Mouse (Mus musculus) adrenal gland, postnatal 10 days (tissue): Measurements from ENCODE around the gene Lamtor2. TPM values are rescaled to one million over a fixed set of nuclear protein-coding genes. Genes with fewer than 3 reads are reported as not detected.
A peak's percentile ranks its signal among the peaks of the same experiment; 100 is the strongest.

ENCODE experiments used
- DNase-seq: peaks from one replicate; pipeline ENCODE4 v3.0.0; 2021; ENCODE audit warnings: mixed read lengths
- total RNA-seq, 2 experiments: library from RNA; stranded (reverse); gene quantifications; 2 replicates each; pipeline ENCODE4 v1.2.3; 2021

The Lamtor2 gene
- total RNA-seq, 2 experiments from 2014 or later = 131 to 132 TPM

DNA sequence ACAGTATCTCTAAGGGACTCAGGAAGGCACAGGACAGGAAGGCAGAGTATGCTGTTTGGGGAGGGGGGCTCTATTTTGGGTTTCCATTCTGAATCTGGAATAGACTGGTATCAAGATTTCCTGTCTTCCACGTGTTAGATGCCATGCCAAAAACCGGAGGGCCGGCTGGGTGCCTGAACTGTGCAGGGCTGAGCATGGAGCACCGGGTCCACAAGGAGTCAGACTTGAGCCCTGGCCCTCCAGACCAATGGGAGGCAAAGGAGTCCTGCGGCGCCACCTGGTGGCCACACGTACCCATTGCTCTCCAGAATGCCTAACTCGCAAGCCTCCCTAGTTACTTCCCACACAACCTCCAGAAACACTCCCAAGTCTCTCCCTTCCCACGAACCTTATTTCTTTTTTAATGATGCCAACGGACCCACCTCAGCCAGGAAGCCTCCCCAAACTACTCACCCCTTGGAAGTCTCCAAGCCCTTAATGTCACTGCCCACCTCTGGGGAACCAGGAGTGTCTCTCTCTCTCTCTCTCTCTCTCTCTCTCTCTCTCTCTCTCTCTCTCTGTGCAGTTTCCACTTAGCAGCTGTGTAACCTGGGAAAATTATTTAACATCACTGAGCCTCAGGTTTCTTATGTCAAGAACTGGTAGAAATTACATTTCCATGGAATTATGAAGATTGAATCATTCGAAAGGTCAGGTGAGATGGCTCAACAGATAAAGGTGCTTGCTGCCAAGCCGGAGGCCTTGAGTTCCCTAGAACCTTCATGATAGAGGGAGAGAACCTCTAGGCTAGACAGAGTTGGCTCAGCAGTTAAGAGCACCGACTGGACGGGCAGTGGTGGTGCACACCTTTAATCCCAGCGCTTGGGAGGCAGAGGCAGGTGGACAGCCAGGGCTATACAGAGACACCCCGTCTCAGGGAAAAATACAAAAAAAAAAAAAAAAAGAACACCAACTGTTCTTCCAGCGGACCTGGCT lies 26.4 kb downstream of the Lamtor2 start:
- peak; percentile 91 for DNase-seq

DNA sequence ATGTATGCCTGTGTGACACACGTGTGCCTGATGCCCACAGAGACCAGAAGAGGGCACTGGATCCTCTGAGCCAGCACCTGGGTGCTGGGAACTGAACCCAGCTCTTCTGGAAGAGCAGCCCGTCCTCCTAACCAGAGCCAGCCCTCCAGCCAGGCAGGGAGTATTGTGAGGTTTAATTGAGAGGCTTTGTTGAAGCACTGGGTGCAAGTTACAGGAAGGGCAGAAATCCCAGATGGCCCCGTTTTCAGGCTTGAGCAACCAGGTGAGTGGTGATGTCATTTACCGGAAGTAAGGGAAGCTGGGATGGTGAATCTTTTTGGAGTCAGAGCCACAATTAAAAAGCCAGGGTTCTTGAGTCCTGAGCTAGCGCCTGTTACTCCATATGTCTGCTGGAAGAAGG lies 27.9 kb downstream of the Lamtor2 start:
- no peak for DNase-seq

DNA sequence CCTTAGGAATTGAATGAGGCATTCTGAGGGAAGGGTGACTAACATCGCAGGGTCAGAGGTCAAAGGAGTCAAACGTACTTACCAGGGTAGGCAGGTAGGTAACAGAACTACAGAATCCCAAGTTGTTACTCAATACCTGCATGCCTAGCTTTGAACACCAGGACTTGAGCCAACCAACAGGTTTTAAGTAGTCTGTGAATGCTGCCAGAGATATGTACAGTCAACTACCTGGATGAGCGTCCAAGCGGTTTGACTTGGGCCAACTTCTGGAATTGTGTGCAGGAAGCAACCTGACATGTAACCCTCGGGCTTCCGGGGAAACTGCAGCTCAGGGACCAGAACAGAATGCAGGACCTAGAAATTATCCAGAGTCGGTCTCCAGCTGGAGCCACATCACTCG lies 29.8 kb downstream of the Lamtor2 start:
- DNase-seq = no peak

DNA sequence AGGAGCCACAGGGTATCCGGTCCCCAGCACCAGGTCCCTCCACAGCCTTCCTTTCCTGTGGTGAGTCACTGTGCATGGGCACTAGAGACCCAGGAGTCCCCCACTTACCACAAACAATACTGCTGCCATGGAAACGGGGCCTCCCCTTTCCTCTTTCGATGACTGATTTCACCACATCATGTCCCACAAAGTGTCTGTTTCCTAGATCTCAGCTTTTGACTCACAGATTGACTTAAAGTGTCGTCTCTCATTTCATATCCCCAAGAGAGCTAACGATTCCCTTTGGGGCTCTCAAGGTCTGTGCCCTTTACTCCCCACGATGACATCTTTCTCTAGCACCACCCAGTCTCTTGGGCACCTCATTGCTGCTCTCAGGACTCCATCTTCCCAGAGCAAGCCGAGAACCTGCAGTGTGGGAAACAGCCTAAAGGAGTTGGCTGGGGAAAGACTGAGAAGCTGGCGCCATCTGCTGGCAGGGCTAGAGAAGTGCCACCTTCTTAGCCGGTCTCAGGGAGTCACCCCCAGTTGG lies 31.0 kb downstream of the Lamtor2 start:
- DNase-seq = peak; percentile 82

DNA sequence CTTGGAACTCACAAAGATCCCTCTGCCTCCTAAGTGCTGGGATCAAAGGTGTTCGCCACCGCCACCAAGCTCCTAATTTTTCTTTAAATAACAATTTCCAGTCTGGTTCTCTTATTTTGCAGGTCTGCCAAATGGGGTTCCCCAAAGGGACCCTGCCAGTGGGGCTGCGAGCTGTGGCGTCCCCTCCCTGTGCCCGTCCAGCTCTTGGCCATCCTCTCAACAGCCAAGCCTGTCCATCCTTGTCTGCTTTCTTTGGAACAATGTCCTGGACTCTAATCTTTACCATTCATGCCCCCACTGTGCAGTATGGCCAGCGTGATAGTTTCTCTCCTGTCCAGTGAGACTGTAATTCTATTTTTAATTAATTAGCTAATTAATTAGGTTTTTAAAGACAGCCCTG lies 31.7 kb downstream of the Lamtor2 start:
- no peak for DNase-seq

DNA sequence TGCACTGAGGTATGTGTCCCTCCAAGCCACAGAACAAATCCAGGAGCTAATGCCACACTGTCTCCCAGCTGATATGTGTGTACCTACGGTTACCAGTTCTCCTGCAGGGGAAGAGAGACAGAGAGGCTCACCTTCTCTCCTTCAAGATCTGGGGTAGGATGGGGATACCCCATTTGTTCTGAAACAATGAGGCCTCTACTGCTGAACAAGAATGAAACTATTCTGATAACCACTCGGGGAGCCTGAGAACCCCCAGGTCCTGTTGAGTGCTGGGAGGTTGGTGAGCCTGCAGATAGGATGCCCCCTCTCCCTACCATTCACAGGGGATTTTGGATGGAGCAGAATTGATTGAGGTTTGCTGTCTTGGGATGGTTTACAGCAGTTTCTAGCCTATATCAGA lies 32.8 kb downstream of the Lamtor2 start:
- DNase-seq = no peak

DNA sequence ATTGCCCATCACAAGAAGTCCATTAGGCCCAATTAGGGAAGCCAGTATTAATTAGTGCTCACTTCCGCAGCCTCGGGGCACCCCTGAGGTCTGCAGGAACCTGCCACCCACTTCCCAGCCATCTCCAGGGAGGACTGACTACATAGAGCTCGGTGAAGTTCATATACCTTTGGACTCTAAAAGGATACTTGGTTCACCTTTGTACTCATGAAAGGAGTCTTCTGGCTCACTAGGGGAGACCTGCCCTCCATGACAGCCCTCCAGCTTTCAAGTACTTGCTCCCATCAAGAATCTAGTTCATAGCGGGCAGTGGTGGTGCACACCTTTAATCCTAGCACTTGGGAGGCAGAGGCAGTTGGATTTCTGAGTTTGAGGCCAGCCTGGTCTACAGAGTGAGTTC lies 34.5 kb downstream of the Lamtor2 start:
- no peak for DNase-seq

DNA sequence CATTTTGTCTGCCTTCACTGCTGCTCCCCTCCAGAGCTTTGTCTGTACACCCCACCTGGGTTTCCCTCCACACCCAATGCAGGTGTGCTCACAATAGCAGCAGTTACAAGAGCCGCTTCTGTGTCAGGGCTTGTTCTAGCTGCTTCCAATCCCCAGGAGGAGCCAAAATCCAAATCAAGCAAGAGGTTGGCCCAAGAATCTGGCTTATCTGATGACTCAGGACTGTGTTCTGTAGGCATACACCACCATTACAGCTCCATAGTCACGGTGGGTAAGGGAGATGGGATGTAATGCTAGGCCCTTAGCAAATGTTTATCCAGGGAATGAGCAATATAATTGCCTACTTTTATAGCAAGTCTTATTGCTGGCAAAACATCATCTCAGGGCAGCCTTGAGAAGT lies 36.5 kb downstream of the Lamtor2 start:
- no peak for DNase-seq

DNA sequence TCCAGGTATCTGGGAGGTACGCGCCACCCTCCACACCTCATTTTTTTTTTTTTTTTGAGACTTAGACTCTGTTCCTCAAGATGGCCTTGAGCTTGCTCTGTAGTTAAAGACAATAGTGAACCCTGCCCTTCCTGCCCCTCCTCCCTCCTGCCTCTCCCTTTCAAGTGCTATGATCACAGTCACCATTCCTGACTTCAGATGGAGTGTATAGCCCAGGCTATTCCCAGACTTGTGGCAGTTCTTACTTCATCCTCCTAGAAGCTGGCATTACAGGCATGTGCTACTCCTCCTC lies 37.8 kb downstream of the Lamtor2 start:
- no peak for DNase-seq

DNA sequence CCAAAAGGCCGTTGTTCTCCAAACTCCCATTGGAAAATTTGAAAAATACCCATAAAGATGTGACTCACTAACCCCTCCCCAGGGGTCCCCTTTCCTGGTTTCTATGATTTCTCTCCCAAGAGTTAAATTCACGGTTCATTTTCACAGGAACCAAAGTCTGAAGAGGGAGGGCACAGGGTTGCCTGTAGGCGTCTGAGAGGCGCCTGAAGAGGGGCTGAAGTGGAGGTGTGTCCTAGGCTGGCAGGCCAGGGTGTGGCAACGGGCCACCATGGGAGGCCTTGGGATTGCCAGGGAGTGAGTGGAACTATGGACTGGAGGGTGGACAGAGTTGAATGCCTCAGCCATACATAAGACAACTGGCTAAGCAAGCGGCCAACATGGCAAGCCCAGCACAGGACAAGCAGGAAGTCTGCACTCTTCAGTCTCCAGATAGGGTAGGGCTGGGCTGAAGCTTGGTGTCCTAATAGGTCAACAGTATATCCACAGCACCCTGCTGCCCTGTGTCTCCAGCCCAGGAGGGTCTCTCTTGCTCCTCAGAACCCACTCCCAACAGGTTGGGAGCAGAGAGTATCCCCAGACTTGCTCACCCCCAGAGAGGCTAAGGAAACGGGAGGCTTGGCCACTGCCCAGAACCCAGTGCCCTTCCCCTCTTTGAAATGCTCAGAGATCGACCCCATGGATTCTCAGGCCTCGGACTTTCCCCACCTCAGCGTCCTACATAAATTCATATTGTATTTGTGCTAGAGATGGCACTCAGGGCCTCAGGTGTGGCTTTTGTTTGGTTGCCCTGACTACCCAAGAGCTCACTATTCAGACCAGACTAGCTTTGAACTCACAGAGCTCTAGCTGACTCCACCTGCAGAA lies 38.4 kb downstream of the Lamtor2 start:
- DNase-seq = no peak

DNA sequence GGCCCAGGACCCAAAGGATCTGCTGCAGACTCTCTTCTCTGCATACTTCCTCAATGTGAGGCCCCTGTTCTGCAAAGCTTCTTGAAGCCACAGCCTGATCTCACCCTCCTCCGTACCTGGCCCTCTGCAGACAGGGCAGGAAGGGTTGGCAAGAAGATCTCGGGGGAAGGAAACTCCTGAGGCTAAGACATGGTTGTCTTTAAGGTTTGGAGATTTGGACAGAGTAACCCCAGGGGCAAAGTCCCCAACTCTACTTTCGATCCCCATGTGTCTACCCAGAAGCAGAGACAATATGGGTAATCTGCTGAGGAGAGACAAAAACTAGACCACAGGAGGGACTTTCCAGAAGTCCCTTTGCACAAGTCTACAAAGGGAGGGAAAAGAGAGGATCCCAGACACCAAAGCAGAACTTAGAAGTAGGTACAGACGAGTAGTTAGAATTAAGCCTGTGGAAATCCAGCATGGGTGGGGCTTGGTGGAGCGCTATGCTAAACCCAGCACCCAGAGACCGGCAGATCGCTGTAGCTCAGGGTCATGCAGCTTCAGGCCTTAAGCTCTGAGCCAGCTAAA lies 39.2 kb downstream of the Lamtor2 start:
- DNase-seq = no peak

DNA sequence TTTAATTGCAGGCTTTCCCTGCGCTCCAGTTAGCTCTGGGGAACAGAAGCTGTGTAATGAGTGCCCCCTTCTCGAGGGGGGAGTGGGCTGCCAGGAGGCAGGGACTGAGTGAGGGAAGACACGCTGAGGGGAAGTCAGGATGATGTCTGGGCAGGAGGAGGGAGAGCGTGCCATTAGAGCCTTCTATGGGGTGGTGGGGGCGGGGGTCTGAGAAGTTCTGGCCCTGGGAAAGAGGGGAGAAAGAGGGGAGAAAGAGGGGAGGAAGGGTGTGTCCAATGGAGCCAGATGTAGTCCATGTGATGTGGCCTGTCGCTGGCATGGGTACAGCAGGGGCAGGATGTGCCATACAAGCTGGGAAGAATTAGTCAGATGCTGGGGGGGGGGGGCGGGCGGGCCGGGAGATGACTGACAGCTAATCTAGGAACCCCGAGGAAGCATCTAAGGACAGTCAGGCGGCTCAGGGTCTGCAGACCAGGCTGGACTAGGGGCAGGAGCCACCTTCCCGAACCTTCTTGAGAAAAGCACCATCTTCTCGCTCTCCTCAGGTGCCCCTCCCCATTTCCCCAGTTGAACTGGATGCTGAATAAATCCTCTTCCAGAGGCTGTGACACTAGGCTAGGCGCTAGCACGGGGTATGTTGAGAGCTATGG lies 39.9 kb downstream of the Lamtor2 start:
- no peak for DNase-seq

DNA sequence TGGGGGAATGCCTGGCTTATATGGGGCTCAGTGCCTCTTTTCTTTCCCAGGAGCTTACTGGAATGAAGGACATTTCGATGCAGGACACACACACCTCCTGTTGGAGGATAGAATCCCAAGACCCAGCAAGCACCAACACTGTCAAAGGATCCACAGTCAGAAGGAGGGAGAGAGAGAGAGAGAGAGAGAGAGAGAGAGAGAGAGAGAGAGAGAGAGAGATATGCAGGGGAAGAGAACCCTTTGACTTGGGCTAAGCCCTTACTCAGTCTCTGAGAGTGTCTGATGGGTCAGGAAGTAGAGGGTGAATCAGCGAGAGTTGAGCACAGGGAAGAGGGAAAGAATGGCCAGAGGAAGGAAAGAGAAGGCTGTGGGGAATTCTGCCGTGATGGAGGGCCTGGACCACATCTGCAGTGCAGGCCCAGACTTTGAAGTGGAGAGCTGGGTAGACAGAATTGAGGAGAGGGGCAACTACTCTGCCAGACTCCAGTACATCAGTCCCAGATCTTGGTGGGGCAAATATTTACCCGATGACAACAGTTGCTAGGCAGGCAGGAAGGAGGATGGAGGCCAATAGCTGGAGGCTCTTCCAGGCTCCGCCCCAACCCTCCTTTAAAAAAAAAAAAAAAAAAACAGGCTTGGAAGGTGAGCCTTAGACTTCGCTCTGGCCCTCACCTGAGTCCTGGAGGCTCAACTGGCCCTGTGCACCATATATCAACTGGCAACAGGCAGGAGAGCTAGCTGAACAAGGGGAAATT lies 40.6 kb downstream of the Lamtor2 start:
- no peak for DNase-seq

DNA sequence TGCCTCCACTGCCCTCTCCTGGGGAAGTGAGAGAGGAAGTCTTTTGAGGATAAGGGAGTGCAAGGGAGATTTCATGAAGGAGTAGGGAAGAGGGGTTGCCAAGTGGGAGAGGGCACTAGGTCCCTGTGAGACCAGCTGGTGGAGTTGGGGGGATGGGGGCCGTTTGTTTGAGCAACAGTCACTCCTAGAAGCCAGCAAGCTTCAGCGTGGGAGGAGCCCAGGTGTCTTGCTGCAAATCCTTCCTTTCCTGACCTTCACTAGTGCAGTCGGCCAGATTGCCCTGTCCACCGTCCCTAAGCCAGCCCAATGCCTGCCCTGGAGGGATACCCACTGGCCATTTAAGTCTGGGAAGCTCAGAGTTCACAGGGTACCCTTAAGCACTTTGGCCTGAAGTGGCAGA lies 41.3 kb downstream of the Lamtor2 start:
- peak; percentile 59 for DNase-seq

DNA sequence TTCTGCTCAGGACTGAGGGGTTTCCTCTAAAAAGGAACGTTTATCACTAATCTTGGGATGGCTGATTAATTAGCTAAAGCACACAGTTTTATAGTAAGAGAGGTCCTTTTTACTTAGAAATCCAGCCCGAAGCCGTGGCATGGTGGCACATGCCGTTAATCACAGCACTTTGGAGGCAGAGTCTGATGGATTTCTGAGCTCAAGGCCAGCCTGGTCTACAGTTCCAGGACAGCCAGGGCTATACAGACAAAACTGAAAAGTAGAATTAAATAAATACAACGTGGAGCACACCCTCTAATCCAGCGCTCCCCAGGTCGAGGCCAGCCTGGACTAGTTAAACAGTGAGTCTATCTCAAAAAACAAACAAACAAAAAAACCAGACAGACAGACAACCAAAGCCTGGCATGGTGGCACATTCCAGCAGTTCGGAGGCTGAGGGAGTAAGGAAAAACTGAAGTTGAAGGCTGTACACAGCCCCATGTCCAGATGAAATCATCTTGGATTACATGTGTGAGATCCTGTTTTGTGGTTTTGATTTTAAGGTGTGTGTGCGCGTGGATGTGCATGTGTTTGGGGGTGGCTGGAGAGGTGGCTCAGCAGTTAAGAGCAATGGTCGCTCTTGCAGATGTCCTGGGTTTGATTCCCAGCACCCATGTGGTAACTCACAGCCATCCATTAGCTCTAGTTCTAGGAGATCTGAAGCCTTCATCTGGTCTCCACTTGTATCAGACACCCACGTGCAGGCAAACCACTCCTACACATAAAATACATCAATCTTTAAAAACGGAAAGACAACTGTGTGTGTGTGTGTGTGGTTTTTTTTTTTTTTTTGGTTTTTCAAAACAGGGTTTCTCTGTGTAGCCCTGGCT lies 42.2 kb downstream of the Lamtor2 start:
- DNase-seq = no peak

DNA sequence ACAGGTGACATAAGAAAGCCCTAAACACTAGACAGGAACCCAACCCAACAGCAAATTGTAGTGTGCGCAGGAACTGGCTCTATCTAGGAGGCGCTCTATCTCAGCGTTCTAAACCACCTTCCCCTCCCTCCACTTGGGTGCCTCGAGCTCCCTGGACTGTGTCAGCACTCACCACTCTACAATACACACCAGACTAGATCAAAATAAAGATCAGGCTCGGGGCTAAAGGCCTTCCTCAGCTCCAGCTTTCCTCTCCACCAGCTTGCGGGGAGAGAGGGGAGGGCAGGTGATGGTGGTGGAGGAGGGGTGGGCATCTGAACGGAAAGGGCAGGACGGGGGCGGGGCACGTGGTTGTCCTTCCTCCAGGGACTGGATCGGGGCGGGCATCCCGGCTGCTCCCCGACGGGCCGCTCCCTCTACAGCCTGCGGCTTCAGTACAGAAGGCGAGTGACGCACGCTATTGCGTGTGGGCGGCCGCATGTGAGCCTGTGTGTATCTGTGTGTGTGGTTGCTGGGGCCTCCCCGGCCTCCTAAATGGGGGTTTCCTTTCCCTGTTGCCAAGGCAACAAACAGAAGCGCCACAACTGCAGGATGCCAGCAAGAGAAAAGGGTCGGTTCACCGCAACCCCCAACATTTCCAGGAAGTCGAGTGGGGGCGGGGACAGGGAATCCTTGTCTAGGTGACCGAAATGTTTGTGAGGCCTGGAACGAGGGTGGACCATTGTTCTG lies 43.0 kb downstream of the Lamtor2 start, which contains the start of gene Lmna:
TSS of gene Lmna (minus strand) at position 265 of the 729 bp plus-strand sequence.
- peak; percentile 97 for DNase-seq

DNA sequence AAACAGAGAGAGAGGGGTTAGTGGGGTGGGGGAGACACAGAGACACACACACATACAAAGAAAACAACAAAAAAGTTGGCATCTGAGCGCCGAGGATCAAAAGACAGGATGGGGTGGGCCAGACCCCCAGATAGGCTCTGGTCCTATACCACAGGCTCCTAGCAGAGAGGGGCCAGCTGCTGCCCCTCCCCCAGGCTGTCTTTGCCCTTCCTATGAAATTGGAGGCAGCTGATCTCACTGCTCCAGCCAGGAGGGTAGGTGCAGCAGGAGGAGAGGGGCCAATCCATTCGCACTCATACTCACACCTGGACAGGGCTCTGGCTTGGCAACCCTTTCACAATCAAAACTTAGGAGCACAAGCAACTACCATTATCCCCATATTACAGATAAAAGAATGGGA lies 43.6 kb downstream of the Lamtor2 start:
- DNase-seq = no peak

DNA sequence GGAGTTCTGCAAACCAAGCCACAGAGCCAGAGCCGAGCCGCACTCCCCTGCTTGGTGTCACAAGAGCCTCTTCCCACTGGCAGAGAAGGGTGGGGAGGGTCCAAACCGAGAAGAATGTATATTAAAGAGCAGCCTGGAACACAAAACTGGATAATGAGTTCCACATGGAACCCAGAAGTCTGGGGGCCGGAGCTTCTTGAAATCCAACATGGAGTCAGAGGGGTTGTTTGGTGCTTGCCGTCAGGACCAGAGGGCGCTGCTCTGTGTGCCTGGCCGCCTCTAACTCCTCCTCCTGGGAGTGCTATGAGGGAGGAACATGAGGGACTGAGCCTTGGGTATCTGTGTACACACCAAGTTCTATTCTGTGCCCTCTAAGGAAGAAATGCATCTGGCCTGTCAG lies 47.1 kb downstream of the Lamtor2 start:
- no peak for DNase-seq

DNA sequence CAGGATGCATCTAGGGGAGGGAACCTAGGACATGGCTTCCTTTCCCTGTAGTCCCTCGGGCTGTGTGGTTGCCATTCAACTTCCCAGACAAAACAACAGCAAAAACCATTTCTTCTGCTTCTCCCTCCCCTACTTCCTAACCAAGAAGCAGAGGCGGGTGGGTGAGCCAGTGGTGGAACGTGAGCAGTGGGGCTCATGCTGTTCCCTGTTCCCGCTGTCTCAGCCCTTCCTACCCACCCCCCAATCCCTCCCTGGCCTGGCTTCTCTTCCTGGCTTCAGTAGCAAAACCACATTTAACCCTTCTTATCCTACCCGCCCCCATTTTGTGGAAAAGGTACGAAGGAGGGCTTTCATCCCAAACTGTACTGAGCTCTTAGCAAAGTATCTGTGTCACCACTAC lies 47.8 kb downstream of the Lamtor2 start:
- no peak for DNase-seq
